Comparison of ENCODE assay signal across 9 mouse cellular contexts in the genomic region with DNA sequence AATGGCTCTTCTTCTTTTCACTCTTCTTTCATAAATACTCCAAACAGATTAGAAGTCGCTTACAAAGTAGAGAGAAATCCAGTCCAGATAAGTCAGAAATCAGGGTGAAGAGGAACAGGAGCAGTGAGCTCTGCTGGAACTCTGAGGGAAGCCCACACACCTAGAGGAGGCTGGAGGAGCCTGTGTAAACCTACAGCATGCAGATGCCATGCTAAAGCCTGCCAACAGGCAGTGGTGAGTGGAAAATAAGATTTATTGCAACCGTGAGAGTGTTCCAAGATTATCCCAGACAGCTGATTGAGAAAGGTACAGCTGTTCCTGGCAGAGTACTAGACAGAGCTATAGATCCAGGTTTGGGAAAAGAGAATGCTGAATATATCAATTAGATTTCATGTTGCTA.
"Had no signal": no experiment of that assay in that cellular context is flagged by ENCODE, and none has a peak within 500 bp of the region (broad histone marks: within the 10 kb centered on the region; RNA-seq: fewer than 3 reads in every experiment).

No protein-coding gene starts in this region.

- DNase-seq: kidney, adult 11 months; kidney, adult 9 months; kidney, postnatal 4 days; lung, embryonic 14.5 days; lung, postnatal 10 days; lung, postnatal 4 days; midbrain, embryonic 14.5 days; retina, postnatal 1 day; thymus, postnatal 4 days had no signal
